Mouse (Mus musculus): Measurements from ENCODE around the gene Apold1. TPM values are rescaled to one million over a fixed set of nuclear protein-coding genes. Genes with fewer than 3 reads are reported as not detected.
A peak's percentile ranks its signal among the peaks of the same experiment; 100 is the strongest.

Gene Apold1
- polyA plus RNA-seq, 1 experiment from 2014 or later: 0.83 TPM

DNA sequence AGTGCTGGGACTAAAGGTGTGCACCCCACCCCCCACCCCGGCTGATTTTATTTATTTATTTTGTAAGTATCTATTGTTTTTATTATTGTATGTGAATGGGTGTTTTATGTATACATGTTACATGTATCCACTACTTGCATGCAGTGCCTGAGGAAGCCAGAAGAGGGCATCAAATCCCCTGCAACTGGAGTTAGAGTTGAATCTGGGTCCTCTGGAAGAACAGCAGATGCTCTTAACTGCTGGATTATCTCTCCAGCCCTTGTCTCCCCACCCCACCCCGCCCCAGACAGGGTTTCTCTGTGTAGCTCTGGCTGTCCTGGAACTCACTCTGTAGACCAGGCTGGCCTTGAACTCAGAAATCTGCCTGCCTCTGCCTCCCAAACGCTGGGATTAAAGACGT, 25.1 kb upstream of the Apold1 start:
- WGBS: 86% methylated on average over 4 of the region's 4 CpGs
- H3K27ac ChIP-seq (ENCODE audit: low read depth): no peak overlapping the region

DNA sequence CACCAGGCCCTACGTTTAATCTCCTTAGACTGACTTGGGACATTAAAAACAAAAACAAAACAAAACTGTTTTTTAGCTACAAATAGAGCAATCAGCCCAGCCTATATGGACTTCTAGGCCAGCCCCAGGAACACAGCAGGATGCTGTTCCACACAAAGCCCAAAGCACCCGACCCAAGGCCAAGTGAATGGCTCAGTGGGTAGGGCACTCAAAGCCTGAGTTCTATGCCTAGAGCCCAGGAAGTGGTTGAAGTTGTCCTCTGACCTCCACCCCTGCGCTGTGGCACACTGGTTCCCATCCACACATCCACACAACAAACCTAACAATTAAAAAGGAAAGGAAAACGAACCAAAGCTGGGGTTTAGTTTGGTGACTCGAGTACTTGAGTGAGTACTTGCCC, 20.2 kb upstream of the Apold1 start:
- Histone ChIP-seq H3K9ac (no peak overlapping the region), H3K4me1 (ENCODE audit: insufficient read depth) (no peaks in the 10 kb centered on the region), H3K4me3 (ENCODE audit: low read depth, low read length) (no peak overlapping the region), H3K9me3 (ENCODE audit: low read depth, low read length) (no peaks in the 10 kb centered on the region), H3K27me3 (ENCODE audit: insufficient read depth, low read length) (no peaks in the 10 kb centered on the region), H3K36me3 (ENCODE audit: insufficient read depth) (no peaks in the 10 kb centered on the region), H3K4me2 (no peak overlapping the region), H3K27ac (ENCODE audit: low read depth) (no peak overlapping the region)
- no peak for TF ChIP-seq CTCF (IDR thresholded peaks at IDR 0.05; ENCODE audit: low read depth)
- 62% methylated on average over 5 of the region's 5 CpGs for WGBS
- no peak for DNase-seq
- no peak for ATAC-seq (ENCODE audit: insufficient read depth)

More for the DNA sequence above, 25.1 kb upstream of the Apold1 start:
- H3K4me2 ChIP-seq: no peak overlapping the region
- TF ChIP-seq CTCF (IDR thresholded peaks at IDR 0.05; ENCODE audit: low read depth): peak; percentile 25; the same call in 1 of the 2 replicates
- no peaks in the 10 kb centered on the region for H3K27me3 ChIP-seq (ENCODE audit: insufficient read depth, low read length)
- no peak overlapping the region for H3K4me3 ChIP-seq (ENCODE audit: low read depth, low read length)
- ATAC-seq (ENCODE audit: insufficient read depth) (no peak), DNase-seq (no peak)
- peaks cover 8% of the 10 kb centered on the region; the same call in 1 of the 2 replicates for H3K36me3 ChIP-seq (ENCODE audit: insufficient read depth)
- H3K4me1 ChIP-seq (ENCODE audit: insufficient read depth): no peaks in the 10 kb centered on the region
- H3K9me3 ChIP-seq (ENCODE audit: low read depth, low read length): no peaks in the 10 kb centered on the region
- H3K9ac ChIP-seq: no peak overlapping the region

DNA sequence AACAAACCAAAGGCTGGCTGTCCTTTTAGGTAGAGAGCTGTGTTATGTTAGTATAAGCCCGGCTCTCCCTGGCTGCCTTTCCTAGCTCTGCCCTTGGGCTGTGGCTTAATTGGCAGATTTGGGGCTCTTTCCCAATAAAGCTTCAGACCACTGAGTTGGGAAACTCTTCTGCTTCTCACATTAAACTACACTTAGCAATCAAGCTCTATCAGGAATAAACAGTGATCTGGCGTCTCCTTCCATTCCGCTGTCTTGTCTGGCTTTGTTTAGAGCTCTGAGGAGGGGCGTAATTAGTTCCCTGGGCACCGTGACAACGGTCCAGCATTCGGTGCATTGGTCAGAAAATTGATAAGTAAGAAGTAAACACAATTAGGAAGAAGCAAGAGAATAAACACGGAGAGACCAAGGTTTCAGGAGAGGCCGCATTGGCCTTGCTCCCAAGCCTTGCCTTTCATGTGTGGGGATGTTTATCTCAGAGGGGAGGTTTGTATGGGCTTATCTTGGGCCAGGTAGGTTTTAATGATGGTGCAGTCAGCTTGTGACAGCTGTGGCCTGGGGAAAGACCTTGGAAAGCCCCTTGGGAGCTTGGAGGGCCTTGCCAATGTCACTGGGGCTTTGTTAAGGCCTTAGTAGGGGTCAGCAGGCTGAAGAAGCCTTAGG, 19.5 kb upstream of the Apold1 start:
- Histone ChIP-seq H3K27ac (ENCODE audit: low read depth) (no peak overlapping the region), H3K4me3 (ENCODE audit: low read depth, low read length) (no peak overlapping the region), H3K4me1 (ENCODE audit: insufficient read depth) (no peaks in the 10 kb centered on the region), H3K9me3 (ENCODE audit: low read depth, low read length) (no peaks in the 10 kb centered on the region), H3K27me3 (ENCODE audit: insufficient read depth, low read length) (no peaks in the 10 kb centered on the region), H3K4me2 (no peak overlapping the region), H3K9ac (no peak overlapping the region), H3K36me3 (ENCODE audit: insufficient read depth) (no peaks in the 10 kb centered on the region)
- WGBS: 28% methylated on average over 9 of the region's 9 CpGs
- TF ChIP-seq CTCF (IDR thresholded peaks at IDR 0.05; ENCODE audit: low read depth): no peak
- no peak for ATAC-seq (ENCODE audit: insufficient read depth)
- DNase-seq: peak; percentile 13

DNA sequence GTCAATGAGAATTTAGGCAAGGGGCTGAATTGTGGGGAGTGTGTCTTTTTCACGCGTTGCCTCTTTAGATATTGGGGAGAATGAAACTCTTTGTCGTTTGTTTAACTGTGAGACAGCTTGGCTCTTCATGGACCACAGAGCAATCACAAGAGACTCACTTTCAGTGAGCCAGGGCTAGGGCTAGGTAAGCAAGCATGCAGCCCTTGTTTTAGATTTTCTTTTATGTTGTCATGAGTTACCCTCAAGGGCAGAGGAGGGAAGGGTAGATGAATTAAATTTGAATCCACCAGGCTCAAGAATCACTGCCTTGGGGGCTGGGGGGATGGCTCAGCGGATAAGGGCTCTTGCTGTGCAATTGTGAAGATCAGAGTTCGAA, 19.0 kb upstream of the Apold1 start:
- no peak for DNase-seq

DNA sequence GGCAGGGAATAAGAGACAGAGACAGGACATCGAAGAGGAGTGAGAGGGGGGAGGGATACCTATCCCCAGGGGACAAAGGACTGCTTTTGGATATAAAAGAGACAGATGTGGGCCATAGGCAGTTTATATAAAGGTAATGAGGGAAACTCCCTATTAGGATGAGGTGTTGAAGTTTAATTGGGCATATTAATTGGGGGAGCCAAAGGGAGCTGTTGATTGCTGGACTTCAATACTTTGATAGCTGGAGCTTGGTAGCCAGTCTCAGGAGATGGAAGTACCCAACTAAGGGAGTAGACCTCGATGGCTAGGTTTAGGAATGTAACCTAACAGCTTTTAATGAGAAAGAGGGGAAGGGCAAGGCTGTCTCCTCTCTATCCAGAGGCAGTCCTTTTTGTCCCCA, 17.6 kb upstream of the Apold1 start:
- TF ChIP-seq CTCF (IDR thresholded peaks at IDR 0.05; ENCODE audit: low read depth): no peak
- Histone ChIP-seq H3K36me3 (ENCODE audit: insufficient read depth) (no peaks in the 10 kb centered on the region), H3K27ac (ENCODE audit: low read depth) (no peak overlapping the region), H3K4me3 (ENCODE audit: low read depth, low read length) (no peak overlapping the region), H3K9me3 (ENCODE audit: low read depth, low read length) (no peaks in the 10 kb centered on the region), H3K27me3 (ENCODE audit: insufficient read depth, low read length) (no peaks in the 10 kb centered on the region), H3K9ac (no peak overlapping the region), H3K4me2 (no peak overlapping the region), H3K4me1 (ENCODE audit: insufficient read depth) (no peaks in the 10 kb centered on the region)
- ATAC-seq (ENCODE audit: insufficient read depth) (no peak), DNase-seq (no peak)
- 65% methylated on average over 2 of the region's 2 CpGs for WGBS

More for the DNA sequence above, 19.0 kb upstream of the Apold1 start:
- H3K36me3 ChIP-seq (ENCODE audit: insufficient read depth): no peaks in the 10 kb centered on the region
- no peak for ATAC-seq (ENCODE audit: insufficient read depth)
- no peak overlapping the region for H3K4me3 ChIP-seq (ENCODE audit: low read depth, low read length)
- 76% methylated on average over 5 of the region's 5 CpGs for WGBS
- H3K9ac ChIP-seq: no peak overlapping the region
- H3K4me1 ChIP-seq (ENCODE audit: insufficient read depth): no peaks in the 10 kb centered on the region
- no peaks in the 10 kb centered on the region for H3K27me3 ChIP-seq (ENCODE audit: insufficient read depth, low read length)
- TF ChIP-seq CTCF (IDR thresholded peaks at IDR 0.05; ENCODE audit: low read depth): no peak
- H3K27ac ChIP-seq (ENCODE audit: low read depth): no peak overlapping the region
- no peak overlapping the region for H3K4me2 ChIP-seq
- no peaks in the 10 kb centered on the region for H3K9me3 ChIP-seq (ENCODE audit: low read depth, low read length)

DNA sequence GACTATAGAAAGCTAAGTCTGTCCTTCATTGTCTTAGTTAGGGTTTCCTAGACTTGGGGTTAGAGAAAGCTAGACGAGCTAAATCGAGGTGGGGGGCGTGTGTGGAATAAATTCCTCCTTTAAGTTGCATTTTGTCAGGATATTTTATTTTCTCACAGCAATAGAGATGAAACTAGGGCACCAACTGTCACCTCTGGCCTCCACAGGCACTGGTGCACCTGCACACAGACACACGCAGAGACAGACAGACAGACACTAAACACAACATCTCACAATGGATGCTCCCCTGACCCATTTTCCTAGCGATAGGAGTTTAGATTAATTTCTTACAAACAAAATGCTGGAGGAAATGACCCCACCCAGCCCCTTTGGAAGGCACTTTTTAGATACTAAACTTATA, 14.8 kb upstream of the Apold1 start:
- no peak for DNase-seq
- no peak overlapping the region for H3K4me3 ChIP-seq (ENCODE audit: low read depth, low read length)
- H3K4me2 ChIP-seq: no peak overlapping the region
- no peaks in the 10 kb centered on the region for H3K4me1 ChIP-seq (ENCODE audit: insufficient read depth)
- no peak for TF ChIP-seq CTCF (IDR thresholded peaks at IDR 0.05; ENCODE audit: low read depth)
- H3K9me3 ChIP-seq (ENCODE audit: low read depth, low read length): no peaks in the 10 kb centered on the region
- WGBS: 78% methylated on average over 5 of the region's 5 CpGs
- no peak overlapping the region for H3K27ac ChIP-seq (ENCODE audit: low read depth)
- ATAC-seq (ENCODE audit: insufficient read depth): no peak
- no peaks in the 10 kb centered on the region for H3K27me3 ChIP-seq (ENCODE audit: insufficient read depth, low read length)
- H3K36me3 ChIP-seq (ENCODE audit: insufficient read depth): no peaks in the 10 kb centered on the region
- H3K9ac ChIP-seq: no peak overlapping the region

DNA sequence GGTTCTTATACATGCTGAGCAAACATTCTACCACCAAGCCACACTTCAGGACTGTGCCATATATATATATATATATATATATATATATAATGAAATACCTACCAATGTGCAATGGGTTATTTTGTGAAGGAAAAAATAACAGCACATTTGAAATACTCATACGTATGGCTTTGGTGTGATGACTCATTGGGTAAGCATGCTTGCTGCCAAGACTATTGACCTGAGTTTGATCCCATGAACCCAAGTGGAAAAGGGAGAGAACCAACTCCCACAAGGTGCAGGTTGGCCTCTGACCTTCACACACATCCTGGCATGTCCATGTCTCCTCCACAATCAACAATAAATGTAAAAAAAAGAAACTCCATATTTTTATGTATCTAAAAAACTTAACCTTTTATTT, 13.2 kb upstream of the Apold1 start:
- H3K4me2 ChIP-seq: no peak overlapping the region
- TF ChIP-seq CTCF (IDR thresholded peaks at IDR 0.05; ENCODE audit: low read depth): no peak
- 66% methylated on average over 1 of the region's 1 CpGs for WGBS
- no peaks in the 10 kb centered on the region for H3K36me3 ChIP-seq (ENCODE audit: insufficient read depth)
- H3K9me3 ChIP-seq (ENCODE audit: low read depth, low read length): no peaks in the 10 kb centered on the region
- H3K4me3 ChIP-seq (ENCODE audit: low read depth, low read length): no peak overlapping the region
- no peaks in the 10 kb centered on the region for H3K27me3 ChIP-seq (ENCODE audit: insufficient read depth, low read length)
- no peak overlapping the region for H3K27ac ChIP-seq (ENCODE audit: low read depth)
- no peaks in the 10 kb centered on the region for H3K4me1 ChIP-seq (ENCODE audit: insufficient read depth)
- DNase-seq: no peak
- no peak overlapping the region for H3K9ac ChIP-seq
- ATAC-seq (ENCODE audit: insufficient read depth): no peak
